Mouse (Mus musculus) right cerebral cortex, postnatal 25 days (tissue): Measurements from ENCODE around the gene Tle6.

Source experiments
- DNase-seq: peaks from one replicate; pipeline ENCODE4 v3.0.0; 2022

Tle6 gene

GRCm38 (mm10) chr10:81560719-81561459, 40.0 kb downstream of the Tle6 start:
- DNase-seq = no peak

GRCm38 (mm10) chr10:81559627-81560539, 41.0 kb downstream of the Tle6 start:
- peak; percentile 77 for DNase-seq

GRCm38 (mm10) chr10:81559163-81559626, 41.7 kb downstream of the Tle6 start, which contains the start of gene Aes:
TSS of gene Aes (plus strand) at chr10:81559488.
- peak; percentile 77 for DNase-seq

GRCm38 (mm10) chr10:81557491-81557890, 43.4 kb downstream of the Tle6 start:
- DNase-seq = no peak

GRCm38 (mm10) chr10:81556282-81556681, 44.6 kb downstream of the Tle6 start:
- no peak for DNase-seq

DNA sequence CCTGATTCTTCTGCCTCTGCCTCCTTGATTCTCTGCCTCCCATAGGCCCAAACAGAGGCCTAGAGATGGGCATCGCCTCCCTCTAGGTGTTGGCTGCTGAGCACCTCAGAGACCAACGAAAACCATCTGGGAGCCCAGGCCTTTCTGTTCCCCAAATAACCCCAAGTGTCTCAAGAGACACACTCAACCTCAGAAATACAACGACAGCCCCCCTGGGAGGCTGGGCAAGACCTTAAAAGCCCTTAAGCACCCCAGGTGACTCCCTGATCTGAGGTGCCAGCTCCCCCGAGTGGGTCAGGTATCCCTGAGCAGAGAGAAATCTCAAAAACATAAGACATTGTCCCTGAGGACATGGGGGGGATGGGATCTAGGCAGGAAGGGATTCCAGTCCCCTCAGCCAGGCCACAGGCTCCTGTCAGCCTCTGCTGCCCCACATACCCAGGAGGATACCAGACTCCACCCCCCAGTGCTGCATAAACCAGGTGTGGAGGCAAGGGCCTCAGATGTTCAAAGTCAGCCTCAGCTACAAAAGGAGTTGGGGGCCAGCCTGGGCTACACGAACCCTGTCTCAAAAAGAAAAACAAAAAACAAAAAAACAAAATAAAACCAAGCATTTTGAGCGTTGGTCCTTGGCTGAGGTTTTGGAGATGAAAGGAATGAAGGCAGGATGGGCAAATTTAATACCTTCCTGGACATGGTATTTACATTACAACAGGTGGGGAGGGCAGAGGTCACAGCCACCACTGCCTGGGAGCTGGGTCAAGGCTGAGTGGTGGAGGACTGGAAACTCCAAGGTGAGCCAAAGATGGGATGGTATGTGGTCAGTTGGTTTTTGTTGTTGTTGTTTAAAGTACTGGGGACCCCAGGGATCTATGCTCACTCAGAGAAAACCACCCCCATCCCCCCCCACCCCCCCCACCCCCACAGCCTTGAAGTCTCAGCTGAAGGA, 46.8 kb downstream of the Tle6 start:
- DNase-seq = no peak

GRCm38 (mm10) chr10:81553232-81553631, 47.6 kb downstream of the Tle6 start:
- no peak for DNase-seq

DNA sequence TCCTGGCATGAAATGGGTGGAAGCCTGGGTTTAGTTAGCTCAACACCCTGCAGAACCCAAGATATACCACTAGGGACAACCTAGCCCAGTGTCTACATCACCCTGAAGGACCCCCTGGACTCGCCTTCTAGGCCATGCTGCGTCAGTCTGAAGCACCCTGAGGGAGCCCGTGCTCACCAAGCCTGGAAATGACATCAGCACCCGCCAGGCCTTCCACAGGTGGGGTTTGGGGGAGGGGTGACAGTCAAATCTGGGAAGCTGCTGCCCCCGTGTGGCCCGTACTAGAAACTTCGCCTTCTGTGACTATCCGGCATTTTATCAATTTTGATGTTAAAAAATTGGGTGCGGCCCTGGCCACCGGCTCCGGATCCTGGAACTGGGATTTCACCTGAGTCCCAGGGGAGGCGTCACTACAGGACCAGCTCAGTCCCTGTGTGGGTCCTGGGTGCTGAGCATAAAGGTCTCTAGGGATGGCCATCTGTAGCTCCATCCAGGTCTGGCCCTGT, 49.2 kb downstream of the Tle6 start:
- DNase-seq = peak; percentile 78

- no peak for DNase-seq
These were observed 50.6 kb downstream of the Tle6 start for GRCm38 (mm10) chr10:81550257-81550656.

DNA sequence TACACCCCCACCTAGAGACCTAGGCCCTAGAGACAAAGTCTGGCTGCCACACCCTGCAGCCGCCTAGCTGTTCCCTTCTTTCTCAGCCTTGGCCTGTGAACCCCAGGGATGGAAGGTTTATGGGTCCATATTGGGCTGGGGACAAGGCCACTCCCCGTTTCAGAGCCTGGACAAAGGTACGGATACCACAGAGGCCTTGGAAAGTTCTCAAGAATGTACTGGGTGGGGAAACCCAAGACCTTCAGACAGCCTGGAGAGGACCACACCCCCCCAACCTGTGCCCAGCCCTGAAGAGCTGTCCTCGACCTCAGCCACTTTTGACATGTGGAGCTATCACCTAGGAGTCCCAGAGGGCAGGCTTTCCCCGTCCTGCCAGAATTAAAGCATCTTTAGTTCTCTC, 51.9 kb downstream of the Tle6 start:
- DNase-seq = no peak

DNA sequence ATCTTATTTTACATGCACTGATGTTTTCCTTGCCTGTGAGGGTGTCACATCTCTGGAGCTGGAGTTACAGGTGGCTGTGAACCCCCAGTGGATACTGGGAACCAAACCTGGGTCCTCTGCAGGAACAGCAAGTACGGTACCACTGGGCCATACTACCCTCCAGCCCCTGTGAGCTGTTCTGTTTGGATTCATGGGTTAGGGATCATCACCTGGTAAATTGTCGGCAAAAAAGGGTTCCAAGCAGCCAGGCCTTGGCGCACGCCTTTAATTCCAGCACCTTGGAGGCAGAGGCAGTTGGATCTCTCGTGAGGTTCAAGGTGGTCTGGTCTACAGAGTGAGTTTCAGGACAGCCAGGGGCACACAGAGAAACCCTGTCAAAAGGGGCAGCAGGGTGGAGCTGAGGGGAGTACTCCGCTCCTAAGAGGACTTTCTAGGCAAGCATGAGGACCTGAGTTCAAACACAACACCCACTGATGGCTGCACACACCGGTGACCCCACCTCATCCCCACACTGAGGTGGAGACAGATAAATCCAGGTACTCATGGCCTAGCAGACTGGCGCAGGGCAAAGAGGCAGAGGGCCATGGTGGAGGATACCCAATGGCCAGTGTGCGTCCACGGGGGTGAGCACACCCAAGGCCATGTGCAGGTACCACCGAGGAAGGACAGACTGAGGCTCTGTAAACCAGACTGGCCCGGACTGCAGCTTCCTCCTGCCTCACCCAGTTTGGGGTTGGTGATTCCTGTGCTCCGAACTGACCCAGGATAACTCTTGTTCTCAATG, 53.9 kb downstream of the Tle6 start:
- DNase-seq = no peak

- no peak for DNase-seq
These were observed 54.5 kb downstream of the Tle6 start for GRCm38 (mm10) chr10:81546332-81546731.

DNA sequence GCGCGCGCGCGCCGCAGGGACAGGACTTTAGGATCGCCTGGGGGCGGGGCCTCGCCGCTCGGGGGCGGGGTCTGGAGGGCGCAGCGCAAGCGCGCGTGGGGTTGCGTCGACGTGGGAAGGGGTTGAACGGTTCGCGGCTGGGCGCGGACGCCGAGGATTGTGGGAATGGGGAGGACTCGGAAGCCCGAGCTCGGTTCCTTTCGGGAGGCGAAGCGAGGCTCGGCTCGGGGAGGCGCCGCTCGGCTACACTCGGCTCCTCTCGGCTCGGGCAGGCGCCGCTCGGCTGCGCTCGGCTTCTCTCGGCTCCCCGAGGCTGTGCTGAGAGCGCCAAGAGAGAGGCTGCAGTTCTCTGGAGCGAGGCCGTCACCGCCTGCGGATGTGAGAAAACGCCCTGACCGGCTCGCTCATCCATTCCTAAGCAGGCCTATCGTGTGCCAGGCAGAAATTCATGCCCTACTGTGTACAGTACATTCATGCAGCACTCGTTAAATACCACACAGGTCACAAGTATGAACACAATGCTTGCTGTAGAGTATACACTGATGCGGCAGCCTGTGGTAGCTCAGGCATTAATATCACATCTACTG, 55.6 kb downstream of the Tle6 start, which contains the start of gene Gna11:
TSS of gene Gna11 (minus strand) at position 30 of the 587 bp plus-strand sequence.
- peak; percentile 100 for DNase-seq

DNA sequence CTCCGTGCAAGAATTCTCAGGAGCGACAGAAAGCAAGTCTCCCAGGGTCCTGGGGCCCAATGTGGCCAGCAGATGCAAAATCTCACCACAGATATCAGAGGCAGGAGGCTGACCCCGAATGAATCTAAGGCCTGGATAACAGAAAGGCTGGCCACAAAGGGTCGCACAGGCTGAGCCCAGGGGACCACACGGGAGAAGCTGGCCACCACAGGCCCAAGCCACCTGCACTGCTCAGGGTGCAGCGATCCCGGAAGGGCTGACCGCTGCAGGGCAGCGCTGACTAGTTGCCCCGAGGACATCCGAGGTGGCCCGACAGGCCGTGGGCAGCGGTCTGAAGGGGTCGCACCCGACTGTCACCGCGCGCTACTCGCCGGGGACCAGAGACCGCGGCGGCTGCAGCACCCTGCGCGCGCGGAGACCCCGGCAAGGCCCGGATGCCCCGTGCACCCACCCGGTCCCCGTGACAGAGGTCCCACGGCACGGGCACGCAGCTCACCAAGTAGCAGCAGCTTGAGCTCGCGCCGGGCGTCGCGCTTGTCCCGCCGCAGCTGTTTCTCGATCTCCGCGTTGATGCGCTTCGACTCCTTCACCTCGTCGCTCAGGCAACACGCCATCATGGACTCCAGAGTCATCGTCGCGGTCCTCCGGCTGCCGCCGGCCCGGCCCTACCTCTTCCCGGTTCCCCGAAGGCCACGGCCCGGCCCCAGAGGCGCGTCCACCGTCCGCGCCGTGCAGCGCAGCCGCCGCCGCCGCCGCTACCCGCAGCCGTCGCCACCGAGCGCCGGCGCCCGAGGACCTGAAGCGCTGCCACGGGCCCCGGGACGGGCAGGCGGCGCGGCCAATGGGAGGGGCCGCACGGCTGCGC, 56.3 kb downstream of the Tle6 start:
- DNase-seq = no peak

- DNase-seq = no peak
These were observed 57.2 kb downstream of the Tle6 start for GRCm38 (mm10) chr10:81543633-81544032.

DNA sequence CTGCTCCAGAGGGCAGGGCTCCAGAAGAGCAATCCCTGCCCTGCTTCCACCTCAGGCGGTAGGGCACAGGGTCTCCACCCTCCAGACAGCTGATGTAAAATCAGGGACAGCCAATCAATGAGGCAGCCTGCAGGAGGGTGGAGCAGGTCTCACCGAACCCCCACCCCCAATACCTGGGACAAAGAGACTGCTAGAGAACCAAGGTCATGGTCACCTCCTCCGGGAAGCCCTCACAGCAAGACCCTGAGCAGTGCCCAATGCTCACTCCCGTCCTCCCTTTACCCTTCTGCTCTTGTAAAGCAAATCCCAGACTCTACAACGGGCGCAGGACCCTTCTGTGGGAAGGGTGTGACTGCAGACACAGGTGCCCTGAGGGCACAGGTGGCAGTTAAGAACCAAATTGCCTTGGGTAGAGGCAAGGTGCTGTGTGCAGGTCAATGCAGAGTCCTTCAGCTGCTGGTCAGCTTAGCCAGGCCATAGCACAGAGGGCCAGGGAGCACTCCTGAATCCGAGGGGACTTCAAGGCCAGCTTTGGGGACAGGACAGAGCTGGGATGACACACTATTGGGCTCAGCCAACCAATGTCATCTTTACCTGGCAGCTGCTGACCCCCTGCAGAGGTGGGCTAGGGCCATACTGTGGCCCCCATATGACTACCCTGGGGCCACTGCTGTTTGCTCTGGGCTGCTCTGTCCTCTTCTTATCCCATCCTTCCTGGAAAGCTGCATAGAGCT, 58.0 kb downstream of the Tle6 start:
- DNase-seq = no peak

GRCm38 (mm10) chr10:81541803-81542202, 59.1 kb downstream of the Tle6 start:
- DNase-seq = no peak

DNA sequence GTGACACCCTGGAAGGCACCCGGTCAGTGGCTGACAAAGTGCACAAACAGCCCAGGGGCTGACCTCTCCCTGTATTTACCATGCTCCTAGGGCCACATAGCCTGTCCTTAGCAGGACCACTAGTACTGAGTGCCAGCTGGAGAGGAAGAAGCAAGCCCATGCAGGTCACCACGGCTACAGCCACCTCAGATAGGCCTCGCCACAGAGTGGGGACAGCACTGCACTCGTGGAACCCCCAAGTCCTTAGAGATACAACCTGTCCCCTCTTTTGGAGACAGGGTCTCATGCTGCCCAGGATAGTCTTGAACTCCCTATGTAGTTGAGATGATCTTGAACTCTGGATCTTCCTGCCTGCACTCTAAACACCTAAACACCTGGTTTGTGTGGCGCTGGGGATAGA, 59.5 kb downstream of the Tle6 start:
- DNase-seq = no peak
